Mouse (Mus musculus) midbrain, embryonic 13.5 days (tissue): ENCODE data around the gene Urb2. TPM values are rescaled to one million over a fixed set of nuclear protein-coding genes. Genes with fewer than 3 reads are reported as not detected.
A peak's percentile ranks its signal among the peaks of the same experiment; 100 is the strongest.

Experiments used
- ATAC-seq: fragments of 200-750 bp; cut with Nextera tagmentation; 2 replicates; pipeline ENCODE4 v1.8.0; 2017; ENCODE audit warnings: mild to moderate bottlenecking, moderate TSS enrichment, moderate library complexity
- H3K27ac ChIP-seq: fragments of 300-500 bp; sonication (generic); 2 replicates; pipeline ENCODE4 v1.5.1; 2015; ENCODE audit warnings: inconsistent platforms, mild to moderate bottlenecking, moderate library complexity
- H3K27me3 ChIP-seq: fragments of 300-500 bp; sonication (generic); 2 replicates; pipeline ENCODE4 v1.6.1; 2015; ENCODE audit warnings: mild to moderate bottlenecking, inconsistent platforms
- H3K36me3 ChIP-seq: fragments of 300-500 bp; sonication (generic); 2 replicates; pipeline ENCODE4 v1.6.1; 2015; ENCODE audit warnings: mild to moderate bottlenecking, inconsistent platforms
- H3K4me1 ChIP-seq: fragments of 300-500 bp; sonication (generic); replicated peaks from 2 replicates; pipeline ENCODE4 v1.6.1; 2015; ENCODE audit warnings: inconsistent platforms
- H3K4me2 ChIP-seq: fragments of 300-500 bp; sonication (generic); replicated peaks from 2 replicates; pipeline ENCODE4 v1.6.1; 2015; ENCODE audit warnings: moderate library complexity, mild to moderate bottlenecking, inconsistent platforms
- H3K4me3 ChIP-seq: fragments of 300-500 bp; sonication (generic); replicated peaks from 2 replicates; pipeline ENCODE4 v1.5.1; 2015; ENCODE audit warnings: mild to moderate bottlenecking, inconsistent platforms
- H3K9ac ChIP-seq: fragments of 300-500 bp; sonication (generic); replicated peaks from 2 replicates; pipeline ENCODE4 v1.6.1; 2015; ENCODE audit warnings: mild to moderate bottlenecking, inconsistent platforms
- H3K9me3 ChIP-seq: fragments of 300-500 bp; sonication (generic); 2 replicates; pipeline ENCODE4 v1.6.1; 2016; ENCODE audit warnings: mild to moderate bottlenecking, inconsistent platforms
- WGBS: fragments of 180-500 bp; shearing (Covaris S2); methylation state at CpG from one replicate; pipeline ENCODE4 v1.1.7; 2015; 5-methylcytosine and 5-hydroxymethylcytosine counted together
- microRNA counts: library from miRNA; unstranded; fragments of <30 nt; microRNA quantifications from one replicate; lab custom pipeline; 2016
- microRNA-seq: library from miRNA; unstranded; fragments of <30 nt; microRNA quantifications from one replicate; pipeline ENCODE4, GENCODE M21; 2016
- polyA plus RNA-seq: library from polyadenylated mRNA; unstranded; fragments of >200 nt; fragmentation: Nextera tagmentation; extraction: Ambion mirVana; gene quantifications from 2 replicates; pipeline ENCODE4 v1.2.1, GENCODE M21; 2015

Gene Urb2
- polyA plus RNA-seq, 1 experiment from 2014 or later: 3.1 TPM

DNA sequence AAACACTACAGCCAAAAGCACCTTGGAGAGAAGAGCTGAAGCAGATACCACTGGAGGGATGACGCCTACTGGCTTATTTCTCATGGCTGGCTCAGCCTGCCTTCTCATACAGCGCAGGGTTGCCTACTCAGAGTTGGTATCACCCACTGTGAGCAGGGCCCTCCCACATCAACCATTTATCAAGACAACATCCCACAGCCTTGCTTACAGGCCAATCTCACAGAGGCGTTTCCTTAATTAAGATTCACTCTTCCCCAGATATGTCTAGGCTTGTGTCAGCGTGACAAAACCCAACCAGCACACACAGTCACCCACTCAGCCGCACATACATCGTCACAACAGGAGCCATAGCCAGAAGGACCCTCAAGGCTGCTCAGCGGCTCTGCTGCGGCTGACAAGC is 61.3 kb downstream of the Urb2 start:
- peaks cover 23% of the 10 kb centered on the region; the same call in 1 of the 2 replicates for H3K4me1 ChIP-seq
- H3K27me3 ChIP-seq: no peaks in the 10 kb centered on the region
- WGBS: 96% methylated on average over 8 of the region's 8 CpGs
- H3K27ac ChIP-seq: no peak overlapping the region
- ATAC-seq: no peak
- H3K4me2 ChIP-seq: no peak overlapping the region
- H3K9ac ChIP-seq: no peak overlapping the region
- no peaks in the 10 kb centered on the region for H3K36me3 ChIP-seq
- H3K4me3 ChIP-seq: no peak overlapping the region
- H3K9me3 ChIP-seq: 0 out of 2 replicates have a peak, but pooled peaks cover 3% of the 10 kb centered on the region

DNA sequence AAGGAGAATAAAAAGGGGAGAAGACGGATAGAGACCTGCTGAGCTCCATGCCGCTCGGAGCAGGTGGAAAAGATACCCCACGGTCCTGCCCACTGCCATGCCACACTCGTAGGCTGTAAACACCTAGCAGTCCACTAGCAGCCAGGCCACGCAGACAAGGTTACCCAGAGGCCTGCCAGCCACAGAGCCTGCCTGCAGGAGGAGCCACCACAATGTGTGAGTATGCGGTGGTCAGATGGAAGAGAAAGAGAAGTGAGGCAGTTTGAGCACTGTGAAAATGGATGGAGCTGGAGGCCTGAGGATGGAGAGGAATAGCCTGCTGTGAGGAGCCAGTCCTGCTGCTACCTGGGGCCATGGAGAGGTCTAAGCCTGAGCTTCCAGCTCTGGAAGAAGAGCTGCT is 62.3 kb downstream of the Urb2 start:
- H3K4me2 ChIP-seq: no peak overlapping the region
- no peak overlapping the region for H3K4me3 ChIP-seq
- 0 out of 2 replicates have a peak, but pooled peaks cover 3% of the 10 kb centered on the region for H3K9me3 ChIP-seq
- H3K27me3 ChIP-seq: no peaks in the 10 kb centered on the region
- no peak for ATAC-seq
- 80% methylated on average over 7 of the region's 7 CpGs for WGBS
- no peak overlapping the region for H3K9ac ChIP-seq
- no peaks in the 10 kb centered on the region for H3K36me3 ChIP-seq
- peaks cover 22% of the 10 kb centered on the region for H3K4me1 ChIP-seq
- H3K27ac ChIP-seq: no peak overlapping the region

DNA sequence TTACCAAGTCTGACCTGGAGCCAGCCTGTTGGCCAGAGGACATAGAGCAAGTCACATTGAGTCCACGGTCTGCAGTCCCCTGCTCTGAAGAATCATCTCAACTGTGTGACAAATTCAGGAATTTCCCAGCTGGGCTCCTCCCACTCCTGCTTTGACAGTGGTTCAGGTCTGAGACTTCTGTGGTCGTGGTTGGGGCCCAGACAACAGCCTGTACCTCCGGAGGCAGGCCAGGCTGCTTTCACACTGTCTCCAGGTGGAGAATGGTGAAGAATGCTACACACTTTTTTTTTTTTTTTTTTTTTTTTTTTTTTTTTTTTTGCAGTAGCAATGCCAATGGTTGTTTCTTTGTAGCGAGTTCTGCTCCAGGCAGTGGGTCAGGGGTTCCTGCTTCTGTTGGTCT is 64.4 kb downstream of the Urb2 start:
- H3K9me3 ChIP-seq: 0 out of 2 replicates have a peak, but pooled peaks cover 3% of the 10 kb centered on the region
- H3K4me1 ChIP-seq: peaks cover 9% of the 10 kb centered on the region; the same call in 1 of the 2 replicates
- H3K4me3 ChIP-seq: no peak overlapping the region
- H3K27ac ChIP-seq: no peak overlapping the region
- H3K36me3 ChIP-seq: no peaks in the 10 kb centered on the region
- no peak overlapping the region for H3K9ac ChIP-seq
- H3K27me3 ChIP-seq: no peaks in the 10 kb centered on the region
- WGBS: 76% methylated on average over 4 of the region's 4 CpGs
- H3K4me2 ChIP-seq: no peak overlapping the region
- no peak for ATAC-seq

DNA sequence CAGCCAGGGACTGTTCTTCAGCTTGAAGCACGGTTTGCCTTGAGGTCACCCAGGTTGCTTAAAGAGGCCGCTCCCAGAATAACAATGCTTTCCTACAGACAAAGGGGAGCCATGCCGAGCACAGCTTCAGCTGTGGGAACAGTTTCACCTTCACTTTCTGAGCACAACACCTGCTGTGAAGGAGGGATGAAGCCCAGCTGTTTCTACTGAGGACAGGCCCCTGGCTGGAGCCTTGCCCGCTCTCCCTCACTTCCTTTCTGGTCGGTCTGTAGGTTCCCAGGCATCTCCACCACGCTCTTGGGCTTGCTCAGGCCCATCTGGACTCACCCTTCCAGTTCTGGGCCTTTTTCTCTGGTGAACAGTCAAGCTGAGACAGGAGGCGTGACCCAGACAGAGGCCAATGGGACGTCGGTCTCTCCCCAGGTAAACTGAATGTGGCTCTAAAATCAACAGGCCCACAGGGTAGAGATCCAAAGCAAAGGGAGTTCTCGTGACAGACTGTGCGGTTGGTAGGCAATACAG is 66.8 kb downstream of the Urb2 start:
- no peak for ATAC-seq
- no peak overlapping the region for H3K4me3 ChIP-seq

DNA sequence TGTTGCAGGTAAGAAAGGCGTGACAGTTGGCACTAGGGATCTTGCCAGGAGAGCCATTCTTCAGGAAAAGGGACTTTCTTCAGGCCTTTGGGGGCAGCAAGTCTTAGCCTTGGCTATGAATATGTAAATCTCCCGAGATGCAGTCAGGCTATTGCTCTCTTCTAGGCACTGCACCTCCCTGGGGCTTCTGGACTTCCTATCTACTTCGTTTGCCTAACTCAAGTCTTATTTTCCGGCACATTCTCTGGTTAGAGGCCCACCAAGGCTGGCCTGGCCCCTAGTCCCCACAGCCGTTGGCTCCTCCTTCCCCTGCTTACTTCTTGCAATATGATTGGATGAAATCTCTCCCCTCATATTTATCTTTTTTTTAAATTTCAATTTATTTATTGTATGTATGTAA is 67.7 kb downstream of the Urb2 start:
- Histone ChIP-seq H3K9ac (no peak overlapping the region), H3K4me1 (peaks cover 5% of the 10 kb centered on the region; the same call in 1 of the 2 replicates), H3K9me3 (no peaks in the 10 kb centered on the region), H3K36me3 (no peaks in the 10 kb centered on the region), H3K27me3 (no peaks in the 10 kb centered on the region), H3K4me2 (no peak overlapping the region), H3K27ac (no peak overlapping the region), H3K4me3 (no peak overlapping the region)
- WGBS: 87% methylated on average over 5 of the region's 5 CpGs
- ATAC-seq: no peak

More for the DNA sequence above, 66.8 kb downstream of the Urb2 start:
- H3K4me2 ChIP-seq: no peak overlapping the region
- H3K27me3 ChIP-seq: no peaks in the 10 kb centered on the region
- no peak overlapping the region for H3K27ac ChIP-seq
- H3K4me1 ChIP-seq: peaks cover 5% of the 10 kb centered on the region; the same call in 1 of the 2 replicates
- H3K9me3 ChIP-seq: no peaks in the 10 kb centered on the region
- 44% methylated on average over 11 of the region's 11 CpGs for WGBS
- H3K36me3 ChIP-seq: no peaks in the 10 kb centered on the region
- no peak overlapping the region for H3K9ac ChIP-seq

DNA sequence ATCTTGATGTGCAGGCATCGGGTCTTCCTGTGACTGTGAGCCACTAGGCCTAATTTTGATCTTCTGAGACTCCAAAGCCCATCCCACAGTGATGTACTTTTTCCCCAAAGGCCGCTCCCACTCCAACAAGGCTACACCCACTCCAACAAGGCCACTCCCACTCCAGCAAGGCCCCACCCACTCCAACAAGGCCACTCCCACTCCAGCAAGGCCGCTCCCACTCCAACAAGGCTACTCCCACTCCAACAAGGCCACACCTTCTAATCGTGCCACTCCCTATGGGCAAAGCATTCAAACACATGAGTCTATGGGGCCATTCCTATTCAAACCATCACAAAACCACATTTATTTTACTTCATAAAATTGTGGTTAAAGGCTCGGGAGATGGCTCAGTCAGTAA is 69.2 kb downstream of the Urb2 start:
- Histone ChIP-seq H3K4me3 (no peak overlapping the region), H3K36me3 (no peaks in the 10 kb centered on the region), H3K4me1 (peaks cover 5% of the 10 kb centered on the region; the same call in 1 of the 2 replicates), H3K4me2 (no peak overlapping the region), H3K9ac (no peak overlapping the region), H3K27me3 (no peaks in the 10 kb centered on the region), H3K9me3 (no peaks in the 10 kb centered on the region), H3K27ac (no peak overlapping the region)
- whole genome bisulfite sequencing: 94% methylated on average over 5 of the region's 5 CpGs
- ATAC-seq: no peak

MicroRNA genes within 50 kb of the gene (microRNA counts, 519-probe panel; counts per million panel counts)
- microRNA mmu-miR-1967 (lab: Ali Mortazavi, UCI): 110 counts per million, percentile 56 among the panel's probes with 10 or more counts

Small RNA genes lying within 50 kb of the gene (microRNA-seq; reads per million reads assigned to microRNA genes)
- not detected for gene Mir1967

Other genes starting within 250 kb of the Urb2 start
- 64.0 and 65.7 TPM in 2 replicates for gene Rab4a, start 215.5 kb upstream of the Urb2 start, polyA plus RNA-seq
- 4.0 and 5.1 TPM in 2 replicates for gene Ccsap, start 161.3 kb upstream of the Urb2 start, polyA plus RNA-seq
- gene Acta1, start 126.8 kb upstream of the Urb2 start, polyA plus RNA-seq: 2.3 and 3.1 TPM in 2 replicates
- gene Nup133, start 72.2 kb upstream of the Urb2 start, polyA plus RNA-seq: 32.2 and 32.9 TPM in 2 replicates
- gene Abcb10, start 38.4 kb upstream of the Urb2 start, polyA plus RNA-seq: 10.5 and 12.2 TPM in 2 replicates
- gene Taf5l, start 111 bp upstream of the Urb2 start, polyA plus RNA-seq: 26.4 and 27.1 TPM in 2 replicates
- 47.2 and 53.5 TPM in 2 replicates for gene Galnt2, start 209.9 kb downstream of the Urb2 start, polyA plus RNA-seq